Mouse (Mus musculus): ENCODE data around the gene Cd37. TPM values are rescaled to one million over a fixed set of nuclear protein-coding genes. Genes with fewer than 3 reads are reported as not detected.
A peak's percentile ranks its signal among the peaks of the same experiment; 100 is the strongest.

Gene Cd37
- polyA plus RNA-seq, 1 experiment: 30.1 TPM

DNA sequence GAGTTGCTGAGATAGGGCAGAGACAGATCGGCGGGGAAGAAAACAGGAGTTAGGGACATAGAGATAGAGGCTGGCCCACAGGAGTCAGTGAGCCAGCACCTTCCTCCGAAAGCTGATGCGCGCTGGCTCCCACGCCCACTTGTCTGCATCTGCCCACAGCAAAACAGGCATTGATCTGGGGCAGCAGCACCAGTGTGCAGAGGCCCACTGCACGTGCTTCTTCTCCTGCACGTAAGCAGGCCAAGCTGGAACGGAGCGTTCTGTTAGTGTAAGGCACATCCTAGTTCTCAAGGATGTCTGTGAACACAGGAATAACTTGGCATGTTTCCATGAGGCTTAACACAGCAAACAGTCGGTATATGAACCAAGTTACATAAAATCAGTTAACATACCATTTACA lies 40.0 kb downstream of the Cd37 start:
- no peak for DNase-seq
- no peak for TF ChIP-seq POLR2A (IDR thresholded peaks at IDR 0.05; ENCODE audit: low read depth, low read length)
- TF ChIP-seq CTCF (conservative IDR thresholded peaks at IDR 0.05; ENCODE audit: insufficient read depth, insufficient read length, low read depth, low read length): no peak
- WGBS: 78% methylated on average over 11 of the region's 11 CpGs
- no peak overlapping the region for H3K4me3 ChIP-seq (ENCODE audit: insufficient read depth, low read depth, low read length)
- H3K4me1 ChIP-seq (ENCODE audit: control insufficient read depth, insufficient read depth, low read length): no peaks in the 10 kb centered on the region
- no peaks in the 10 kb centered on the region for H3K27me3 ChIP-seq (replicated peaks; ENCODE audit: control insufficient read depth, insufficient read depth, low read length)
- H3K27ac ChIP-seq (ENCODE audit: insufficient read depth, low read depth, low read length): no peak overlapping the region
- H3K36me3 ChIP-seq (ENCODE audit: control insufficient read depth, insufficient read depth, low read length): no peaks in the 10 kb centered on the region

GRCm38 (mm10) chr7:45198435-45198834 lies 40.5 kb downstream of the Cd37 start:
- Histone ChIP-seq H3K36me3 (ENCODE audit: control insufficient read depth, insufficient read depth, low read length) (no peaks in the 10 kb centered on the region), H3K4me1 (ENCODE audit: control insufficient read depth, insufficient read depth, low read length) (no peaks in the 10 kb centered on the region), H3K27me3 (replicated peaks; ENCODE audit: control insufficient read depth, insufficient read depth, low read length) (no peaks in the 10 kb centered on the region), H3K4me3 (ENCODE audit: insufficient read depth, low read depth, low read length) (no peak overlapping the region), H3K27ac (ENCODE audit: insufficient read depth, low read depth, low read length) (no peak overlapping the region)
- TF ChIP-seq CTCF (conservative IDR thresholded peaks at IDR 0.05; ENCODE audit: insufficient read depth, insufficient read length, low read depth, low read length): peak; percentile 95
- no peak for TF ChIP-seq POLR2A (IDR thresholded peaks at IDR 0.05; ENCODE audit: low read depth, low read length)
- DNase-seq: peak; percentile 84
- 10% methylated on average over 5 of the region's 5 CpGs for WGBS

- no peak overlapping the region for H3K4me3 ChIP-seq (ENCODE audit: insufficient read depth, low read depth, low read length)
- H3K36me3 ChIP-seq (ENCODE audit: control insufficient read depth, insufficient read depth, low read length): no peaks in the 10 kb centered on the region
- no peaks in the 10 kb centered on the region for H3K27me3 ChIP-seq (replicated peaks; ENCODE audit: control insufficient read depth, insufficient read depth, low read length)
- TF ChIP-seq POLR2A (IDR thresholded peaks at IDR 0.05; ENCODE audit: low read depth, low read length) (no peak), CTCF (conservative IDR thresholded peaks at IDR 0.05; ENCODE audit: insufficient read depth, insufficient read length, low read depth, low read length) (no peak)
- no peak overlapping the region for H3K27ac ChIP-seq (ENCODE audit: insufficient read depth, low read depth, low read length)
- H3K4me1 ChIP-seq (ENCODE audit: control insufficient read depth, insufficient read depth, low read length): no peaks in the 10 kb centered on the region
- WGBS: 82% methylated on average over 5 of the region's 5 CpGs
- no peak for DNase-seq
Measured at GRCm38 (mm10) chr7:45196994-45197393, 41.9 kb downstream of the Cd37 start.

DNA sequence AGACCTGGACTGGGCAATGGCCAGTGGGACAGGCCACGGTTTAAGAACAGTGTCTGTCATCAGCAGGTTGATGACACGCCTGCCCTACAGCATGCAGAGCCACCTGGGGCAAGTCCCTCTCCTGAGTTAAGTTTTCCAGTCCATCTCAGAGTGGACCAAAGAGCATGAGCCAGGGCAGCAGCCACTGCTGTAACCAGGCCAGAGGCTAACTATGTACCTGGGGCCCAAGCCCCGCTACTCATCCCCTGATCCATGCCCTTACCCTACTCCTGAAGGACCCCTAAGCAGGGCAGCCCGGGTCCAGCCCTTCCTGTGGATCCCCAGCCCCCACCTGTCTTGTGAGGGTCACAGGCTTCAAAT lies 42.8 kb downstream of the Cd37 start:
- Histone ChIP-seq H3K27ac (ENCODE audit: insufficient read depth, low read depth, low read length) (no peak overlapping the region), H3K36me3 (ENCODE audit: control insufficient read depth, insufficient read depth, low read length) (no peaks in the 10 kb centered on the region), H3K27me3 (replicated peaks; ENCODE audit: control insufficient read depth, insufficient read depth, low read length) (no peaks in the 10 kb centered on the region), H3K4me3 (ENCODE audit: insufficient read depth, low read depth, low read length) (no peak overlapping the region), H3K4me1 (ENCODE audit: control insufficient read depth, insufficient read depth, low read length) (no peaks in the 10 kb centered on the region)
- no peak for DNase-seq
- TF ChIP-seq CTCF (conservative IDR thresholded peaks at IDR 0.05; ENCODE audit: insufficient read depth, insufficient read length, low read depth, low read length): no peak
- no peak for TF ChIP-seq POLR2A (IDR thresholded peaks at IDR 0.05; ENCODE audit: low read depth, low read length)
- 86% methylated on average over 4 of the region's 4 CpGs for WGBS

DNA sequence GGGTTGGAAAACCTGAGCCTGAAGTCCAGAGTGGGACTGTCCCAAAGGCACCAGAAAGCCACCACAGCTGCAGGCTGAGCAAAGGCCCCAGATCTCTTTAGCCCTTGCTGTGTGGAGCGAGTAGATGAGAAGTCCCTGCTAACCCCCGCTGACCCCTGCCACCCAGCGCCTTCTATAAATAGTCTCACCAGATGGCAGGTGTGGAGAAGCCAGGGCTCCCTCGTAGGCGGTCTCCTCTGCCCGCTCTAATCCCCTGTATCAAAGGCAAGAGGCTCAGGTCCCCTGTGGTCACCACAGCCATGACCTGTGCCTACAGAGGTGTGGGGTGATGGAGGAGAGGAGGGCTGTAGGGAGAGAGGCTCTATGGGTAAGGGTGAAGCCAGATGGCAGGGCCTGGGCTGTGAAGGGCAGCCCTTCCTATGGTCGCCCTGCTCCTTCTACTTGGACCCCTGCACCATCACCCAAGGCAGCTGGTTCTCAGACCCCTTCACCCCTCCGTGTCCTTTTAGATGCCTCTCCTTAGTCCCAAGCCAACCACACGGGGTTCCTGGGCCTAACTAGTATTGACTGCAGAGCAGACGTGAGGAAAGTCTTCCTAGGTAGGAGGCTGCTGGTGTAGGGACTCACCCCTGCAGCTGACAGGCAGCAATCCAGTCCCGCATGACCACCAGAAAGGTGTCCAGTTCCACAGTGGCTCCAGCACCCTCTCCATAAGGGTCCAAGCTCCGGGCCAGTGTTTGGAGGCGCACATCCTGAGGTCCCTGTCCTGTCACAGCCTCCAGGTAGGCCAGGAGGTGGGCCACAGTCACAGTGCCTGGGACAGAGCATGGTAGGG lies 43.4 kb downstream of the Cd37 start:
- DNase-seq: no peak
- H3K4me3 ChIP-seq (ENCODE audit: insufficient read depth, low read depth, low read length): no peak overlapping the region
- 75% methylated on average over 13 of the region's 13 CpGs for WGBS
- no peaks in the 10 kb centered on the region for H3K36me3 ChIP-seq (ENCODE audit: control insufficient read depth, insufficient read depth, low read length)
- no peaks in the 10 kb centered on the region for H3K4me1 ChIP-seq (ENCODE audit: control insufficient read depth, insufficient read depth, low read length)
- H3K27ac ChIP-seq (ENCODE audit: insufficient read depth, low read depth, low read length): no peak overlapping the region
- H3K27me3 ChIP-seq (replicated peaks; ENCODE audit: control insufficient read depth, insufficient read depth, low read length): no peaks in the 10 kb centered on the region
- TF ChIP-seq POLR2A (IDR thresholded peaks at IDR 0.05; ENCODE audit: low read depth, low read length) (no peak), CTCF (conservative IDR thresholded peaks at IDR 0.05; ENCODE audit: insufficient read depth, insufficient read length, low read depth, low read length) (no peak)

DNA sequence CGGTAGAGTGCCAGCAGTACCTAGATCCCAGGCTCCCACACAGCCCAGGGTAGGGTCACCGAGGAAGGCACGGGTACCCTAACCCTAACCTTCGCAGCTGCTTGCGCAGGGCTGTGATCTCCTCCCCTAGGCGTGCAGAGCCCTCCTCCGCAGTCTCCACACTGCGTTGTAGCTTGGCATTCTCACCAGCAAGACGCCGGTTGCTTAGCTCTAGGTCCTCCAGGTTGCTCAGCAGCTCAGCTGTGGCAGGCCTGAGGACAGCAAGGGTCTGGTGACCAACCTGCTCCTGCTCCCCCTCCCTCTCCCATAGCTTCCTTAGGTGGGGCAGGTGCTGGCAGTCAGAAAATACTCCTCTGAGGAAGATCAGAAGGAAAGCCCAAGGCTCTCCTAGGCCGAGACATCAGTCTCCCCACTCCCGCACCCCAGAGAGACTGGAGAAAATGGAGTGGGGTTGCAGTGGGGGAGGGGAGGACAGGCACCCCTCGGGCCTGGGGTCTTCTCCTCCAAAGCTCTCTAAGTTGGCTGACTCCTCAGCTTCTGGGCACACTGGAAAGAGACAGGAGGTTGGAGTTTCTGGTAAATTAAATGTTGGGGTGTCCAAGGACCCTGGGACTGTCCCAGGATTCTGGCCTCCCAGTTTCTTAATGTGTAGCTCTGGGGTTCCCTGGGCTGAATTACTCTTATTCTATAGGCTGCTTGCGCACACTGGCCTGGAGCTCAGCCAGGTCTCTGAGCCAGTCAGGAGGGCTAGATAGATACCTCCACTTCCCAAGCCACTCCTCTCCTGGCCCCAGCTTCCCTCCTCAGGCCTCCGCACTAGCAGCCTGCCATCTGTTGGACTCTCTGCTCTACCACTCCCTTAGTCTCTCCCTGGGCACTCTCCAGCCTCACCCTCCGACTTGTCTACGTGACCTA lies 44.8 kb downstream of the Cd37 start:
- H3K4me3 ChIP-seq (ENCODE audit: insufficient read depth, low read depth, low read length): no peak overlapping the region
- H3K27ac ChIP-seq (ENCODE audit: insufficient read depth, low read depth, low read length): no peak overlapping the region
- H3K27me3 ChIP-seq (replicated peaks; ENCODE audit: control insufficient read depth, insufficient read depth, low read length): no peaks in the 10 kb centered on the region
- 81% methylated on average over 17 of the region's 17 CpGs for WGBS
- no peaks in the 10 kb centered on the region for H3K4me1 ChIP-seq (ENCODE audit: control insufficient read depth, insufficient read depth, low read length)
- TF ChIP-seq CTCF (conservative IDR thresholded peaks at IDR 0.05; ENCODE audit: insufficient read depth, insufficient read length, low read depth, low read length): no peak
- no peak for TF ChIP-seq POLR2A (IDR thresholded peaks at IDR 0.05; ENCODE audit: low read depth, low read length)
- DNase-seq: no peak
- H3K36me3 ChIP-seq (ENCODE audit: control insufficient read depth, insufficient read depth, low read length): no peaks in the 10 kb centered on the region

DNA sequence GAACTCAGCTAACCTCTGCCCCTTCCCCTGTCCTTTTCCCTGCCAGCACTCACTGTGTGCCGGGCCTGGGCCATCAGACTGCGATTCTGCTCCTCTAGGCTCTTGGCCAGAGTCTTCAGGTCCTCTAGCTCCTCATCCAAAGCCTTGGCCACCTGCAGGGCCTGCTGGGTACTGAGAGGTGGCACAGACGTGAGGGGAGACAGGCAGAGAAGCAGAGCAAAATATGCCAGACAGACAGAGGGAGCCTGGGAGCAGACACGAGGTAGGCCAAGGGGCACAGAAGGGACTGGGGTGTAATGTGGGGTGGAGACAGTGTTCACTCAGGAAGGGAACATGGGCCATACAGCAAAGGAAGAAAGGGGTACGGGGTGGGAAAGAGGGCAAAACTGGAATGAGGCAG lies 45.5 kb downstream of the Cd37 start:
- WGBS: 68% methylated on average over 5 of the region's 5 CpGs
- TF ChIP-seq POLR2A (IDR thresholded peaks at IDR 0.05; ENCODE audit: low read depth, low read length): no peak
- TF ChIP-seq CTCF (conservative IDR thresholded peaks at IDR 0.05; ENCODE audit: insufficient read depth, insufficient read length, low read depth, low read length): no peak
- H3K27ac ChIP-seq (ENCODE audit: insufficient read depth, low read depth, low read length): no peak overlapping the region

More for the DNA sequence above, 45.5 kb downstream of the Cd37 start:
- H3K36me3 ChIP-seq (ENCODE audit: control insufficient read depth, insufficient read depth, low read length): no peaks in the 10 kb centered on the region
- no peak for DNase-seq
- no peaks in the 10 kb centered on the region for H3K4me1 ChIP-seq (ENCODE audit: control insufficient read depth, insufficient read depth, low read length)
- no peak overlapping the region for H3K4me3 ChIP-seq (ENCODE audit: insufficient read depth, low read depth, low read length)
- no peaks in the 10 kb centered on the region for H3K27me3 ChIP-seq (replicated peaks; ENCODE audit: control insufficient read depth, insufficient read depth, low read length)
